Mouse (Mus musculus) lung, postnatal 14 days (tissue): ENCODE measurements around the gene Timm8a2.

Experiments used
- DNase-seq: peaks from one replicate; pipeline ENCODE4 v3.0.0; 2021

The Timm8a2 gene

GRCm38 (mm10) chr14:122034451-122034850 lies at the start of gene Timm8a2:
Gene Timm8a2 (plus strand): TSS chr14:122034674.
- DNase-seq, result no peak

- DNase-seq, result no peak
These were observed 49.0 kb upstream of the Timm8a2 start for GRCm38 (mm10) chr14:121985477-121985876.

GRCm38 (mm10) chr14:121986028-121986427 lies 48.4 kb upstream of the Timm8a2 start:
- DNase-seq, result no peak

- DNase-seq, result no peak
These were observed 47.2 kb upstream of the Timm8a2 start for GRCm38 (mm10) chr14:121987287-121987686.

- DNase-seq, result no peak
These were observed 46.8 kb upstream of the Timm8a2 start for GRCm38 (mm10) chr14:121987691-121988090.

GRCm38 (mm10) chr14:121989331-121989730 lies 45.1 kb upstream of the Timm8a2 start:
- DNase-seq, result no peak

- no peak for DNase-seq
These were observed 44.6 kb upstream of the Timm8a2 start for GRCm38 (mm10) chr14:121989869-121990268.

GRCm38 (mm10) chr14:121990897-121991296 lies 43.6 kb upstream of the Timm8a2 start:
- no peak for DNase-seq

- no peak for DNase-seq
These were observed 42.6 kb upstream of the Timm8a2 start for GRCm38 (mm10) chr14:121991921-121992320.

GRCm38 (mm10) chr14:121992395-121993280 lies 41.8 kb upstream of the Timm8a2 start:
- DNase-seq, result no peak

GRCm38 (mm10) chr14:121993616-121994015 lies 40.9 kb upstream of the Timm8a2 start:
- no peak for DNase-seq

- DNase-seq, result no peak
These were observed 40.2 kb upstream of the Timm8a2 start for GRCm38 (mm10) chr14:121994171-121994700.

GRCm38 (mm10) chr14:121994846-121995556 lies 39.5 kb upstream of the Timm8a2 start:
- DNase-seq, result no peak

GRCm38 (mm10) chr14:121995557-121995870 lies 39.0 kb upstream of the Timm8a2 start:
- DNase-seq, result no peak

GRCm38 (mm10) chr14:121996786-121997185 lies 37.7 kb upstream of the Timm8a2 start:
- peak; percentile 77 for DNase-seq

GRCm38 (mm10) chr14:121999455-121999854 lies 35.0 kb upstream of the Timm8a2 start:
- DNase-seq, result no peak

GRCm38 (mm10) chr14:122000346-122001105 lies 33.9 kb upstream of the Timm8a2 start:
- DNase-seq, result no peak

- DNase-seq, result no peak
These were observed 32.2 kb upstream of the Timm8a2 start for GRCm38 (mm10) chr14:122002224-122002623.

GRCm38 (mm10) chr14:122003812-122004211 lies 30.7 kb upstream of the Timm8a2 start:
- DNase-seq, result no peak

- DNase-seq, result no peak
These were observed 26.2 kb upstream of the Timm8a2 start for GRCm38 (mm10) chr14:122008261-122008660.

GRCm38 (mm10) chr14:122009502-122009901 lies 25.0 kb upstream of the Timm8a2 start:
- peak; percentile 16 for DNase-seq

- no peak for DNase-seq
These were observed 24.2 kb upstream of the Timm8a2 start for GRCm38 (mm10) chr14:122010301-122010700.

- no peak for DNase-seq
These were observed 22.7 kb upstream of the Timm8a2 start for GRCm38 (mm10) chr14:122011768-122012167.
